Mouse (Mus musculus) cerebellum, postnatal 25 days (tissue): ENCODE measurements around the gene Fggy.

Source experiments
- DNase-seq, 2 experiments: peaks; one replicate each; pipeline ENCODE4 v3.0.0; 2021; ENCODE audit warnings: mixed read lengths in 2 of 2

The Fggy gene

DNA sequence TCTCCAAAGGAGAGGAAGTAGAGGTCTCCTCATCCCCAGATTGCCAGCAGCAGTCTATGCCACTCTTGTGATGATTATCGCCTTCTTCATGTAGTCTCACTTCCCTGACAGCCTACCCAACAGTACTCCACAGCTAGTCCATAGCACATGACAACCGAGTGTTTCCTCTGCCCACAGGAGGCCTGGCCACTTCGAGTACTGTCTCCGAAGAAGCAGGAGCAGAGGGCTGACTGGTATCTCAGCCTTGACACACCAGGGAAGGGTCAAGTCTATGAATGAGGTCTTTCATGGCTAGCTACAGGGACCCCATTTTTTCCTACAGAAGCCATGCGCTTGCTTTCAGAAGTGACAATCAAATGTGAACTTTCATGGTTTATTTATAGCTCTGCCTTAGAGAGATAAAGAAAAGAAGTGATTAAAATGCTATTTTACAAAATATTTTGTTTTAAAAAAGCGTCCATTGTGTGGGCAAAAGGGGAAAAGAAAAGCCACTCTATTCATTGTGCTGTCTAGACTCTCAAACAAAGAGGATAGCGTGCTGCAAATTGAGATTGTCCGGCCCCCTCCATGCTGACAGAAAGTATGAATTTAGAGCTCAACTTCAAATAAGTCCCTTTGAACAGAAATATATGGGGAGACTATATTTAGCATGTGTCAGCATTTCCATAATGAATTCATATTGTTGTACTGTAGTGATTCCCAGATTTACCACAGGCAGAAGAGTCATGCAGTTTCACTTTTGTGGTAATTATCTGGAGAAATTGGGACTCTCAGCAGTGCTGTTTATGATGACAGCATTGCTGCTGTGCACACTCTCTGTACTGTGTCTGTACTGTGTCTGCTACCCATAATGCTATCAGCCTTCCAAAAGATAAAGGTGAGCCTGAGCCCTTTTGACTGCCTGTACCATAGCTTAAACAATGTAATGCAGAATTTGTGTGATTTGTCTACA, 358.6 kb downstream of the Fggy start:
- no peak for DNase-seq

DNA sequence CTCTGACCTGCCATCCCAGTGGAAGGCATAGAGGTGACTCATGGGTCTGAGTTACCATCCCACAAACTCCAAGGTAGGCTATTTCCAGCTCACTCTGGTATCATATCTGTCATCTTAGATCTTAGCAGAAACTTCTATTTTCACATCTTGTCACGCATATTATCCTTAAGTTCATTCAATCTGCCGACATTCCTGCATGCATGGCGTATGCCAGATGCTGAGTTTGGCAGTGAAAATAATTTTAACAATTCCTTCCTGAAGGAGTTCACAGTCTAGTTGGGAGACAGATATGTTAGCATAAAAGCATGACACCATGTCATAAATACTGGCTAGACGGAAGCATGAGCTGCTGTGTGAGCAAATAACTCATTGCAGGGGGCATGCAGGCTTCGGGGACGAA, 360.4 kb downstream of the Fggy start:
- no peak for DNase-seq

GRCm38 (mm10) chr4:95920448-95920847, 363.1 kb downstream of the Fggy start:
- DNase-seq, result no peak

- DNase-seq, result peak; percentile 69 to 82
Measured at GRCm38 (mm10) chr4:95924210-95925184, 367.2 kb downstream of the Fggy start.

DNA sequence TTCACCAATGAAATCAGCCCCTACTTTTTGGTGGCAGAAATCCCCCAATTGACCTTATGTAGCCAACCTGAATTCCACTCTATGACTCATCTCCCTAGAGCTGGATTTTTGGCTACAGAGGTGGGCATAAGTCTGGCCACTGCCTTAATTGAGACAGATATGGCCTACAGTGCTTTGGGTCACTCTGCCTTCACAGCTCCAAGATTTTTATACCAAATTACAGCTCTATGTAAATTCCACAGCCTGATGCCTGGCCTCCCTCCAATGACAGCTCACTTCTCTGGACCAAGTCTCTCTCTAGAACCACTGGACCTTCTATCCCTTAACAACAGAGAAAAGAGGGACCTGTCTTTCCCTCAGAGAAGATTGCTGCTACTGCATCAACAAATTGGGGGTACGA, 371.5 kb downstream of the Fggy start:
- DNase-seq, result no peak

- DNase-seq, result no peak
Measured at GRCm38 (mm10) chr4:95929936-95930335, 372.6 kb downstream of the Fggy start.

GRCm38 (mm10) chr4:95931331-95931730, 374.0 kb downstream of the Fggy start:
- no peak for DNase-seq

DNA sequence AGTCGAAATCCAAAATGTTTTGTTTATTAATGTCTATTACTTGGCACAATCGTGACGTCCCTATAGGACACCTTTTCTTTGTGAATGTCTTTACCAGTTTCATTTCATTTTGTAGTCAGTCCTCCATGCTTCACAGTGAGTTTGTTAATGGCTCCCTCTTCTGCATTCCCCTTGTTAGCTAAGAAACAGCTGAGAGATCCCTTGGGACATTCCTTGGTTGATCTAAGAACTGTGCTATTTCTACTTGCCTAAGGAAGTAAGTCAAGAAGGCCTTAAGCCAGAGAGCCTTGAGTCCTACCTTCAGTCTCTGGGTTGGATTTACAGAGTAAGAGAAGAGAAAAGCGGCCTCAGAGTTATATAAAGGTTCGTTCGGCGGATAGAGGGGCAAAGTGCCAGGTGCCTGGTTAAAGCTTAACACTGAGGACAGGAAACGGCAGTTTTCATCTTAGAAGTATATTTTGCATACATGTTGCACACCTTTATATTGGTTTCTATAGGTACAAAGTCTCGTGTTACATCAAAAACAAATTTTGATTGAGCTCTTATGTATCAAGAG, 376.6 kb downstream of the Fggy start:
- no peak for DNase-seq

GRCm38 (mm10) chr4:95934384-95935035, 377.2 kb downstream of the Fggy start:
- DNase-seq, result no peak

- DNase-seq, result no peak
Measured at GRCm38 (mm10) chr4:95938701-95939100, 381.4 kb downstream of the Fggy start.

DNA sequence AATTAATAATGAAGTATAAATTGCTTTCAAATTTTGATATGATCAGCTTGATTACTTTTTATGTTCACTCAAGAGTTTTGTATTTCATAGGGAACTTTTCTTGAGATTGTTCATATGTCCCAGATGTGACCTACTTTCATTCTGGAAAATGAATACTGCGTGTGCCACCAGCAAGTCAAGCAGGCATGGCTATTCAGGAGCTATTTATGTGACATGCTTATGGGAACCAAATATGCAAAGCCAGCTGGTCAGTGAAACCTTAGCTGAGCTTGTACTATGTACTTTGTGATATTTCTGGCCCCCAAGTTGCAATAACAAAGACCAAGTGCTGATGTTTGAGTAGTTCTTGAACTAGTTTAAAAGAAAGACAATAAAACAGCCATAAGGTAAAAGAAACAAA, 390.6 kb downstream of the Fggy start:
- DNase-seq, result no peak

GRCm38 (mm10) chr4:95953328-95953727, 396.0 kb downstream of the Fggy start:
- no peak for DNase-seq

GRCm38 (mm10) chr4:95966928-95967724, 409.8 kb downstream of the Fggy start, which contains the start of gene Hook1:
TSS of gene Hook1 (plus strand) at chr4:95967240.
- peak; percentile 99 to 100 for DNase-seq
